Mouse (Mus musculus) heart, adult 2 months (tissue): ENCODE results near the gene Cct4. TPM values are rescaled to one million over a fixed set of nuclear protein-coding genes. Genes with fewer than 3 reads are reported as not detected.

ENCODE experiments used
- DNase-seq, 2 experiments: peaks; one replicate each; pipeline ENCODE4 v3.0.0; 2021
- H3K27ac ChIP-seq: fragments of 200-600 bp; 2 replicates; pipeline ENCODE4 v1.8.1; 2022
- H3K27me3 ChIP-seq: fragments of 200-500 bp; 2 replicates; pipeline ENCODE4 v1.6.1; 2012; ENCODE audit warnings: mild to moderate bottlenecking, low read length, inconsistent platforms, mixed read lengths; ENCODE audit not compliant: control insufficient read depth, insufficient read depth
- H3K36me3 ChIP-seq: fragments of 200-500 bp; 2 replicates; pipeline ENCODE4 v1.6.1; 2012; ENCODE audit warnings: low read length, inconsistent platforms; ENCODE audit not compliant: control insufficient read depth, insufficient read depth
- H3K4me1 ChIP-seq: fragments of 200-500 bp; 2 replicates; pipeline ENCODE4 v1.6.1; 2011; ENCODE audit warnings: low read length; ENCODE audit not compliant: control insufficient read depth, insufficient read depth
- H3K4me3 ChIP-seq: fragments of 200-600 bp; 2 replicates; pipeline ENCODE4 v1.8.1; 2022
- H3K79me2 ChIP-seq: fragments of 200-500 bp; replicated peaks from 2 replicates; pipeline ENCODE4 v1.6.1; 2012; ENCODE audit warnings: mild to moderate bottlenecking, inconsistent platforms, low read length, moderate library complexity, mixed read lengths; ENCODE audit not compliant: control insufficient read depth, insufficient read depth
- H3K9ac ChIP-seq: fragments of 200-500 bp; 2 replicates; pipeline ENCODE4 v1.6.1; 2012; ENCODE audit warnings: low read depth, mild to moderate bottlenecking, control low read depth, inconsistent platforms, low read length, mixed read lengths
- CTCF ChIP-seq: fragments of 200-600 bp; IDR thresholded peaks from 2 replicates; pipeline ENCODE4 v1.8.1; 2022; ENCODE audit warnings: antibody characterized with exemption, mild to moderate bottlenecking, moderate library complexity
- EP300 ChIP-seq: fragments of 200-500 bp; IDR thresholded peaks from 2 replicates; pipeline ENCODE4 v1.6.1; 2011; ENCODE audit warnings: low read depth, low read length, control low read depth; ENCODE audit not compliant: insufficient read depth
- POLR2A ChIP-seq: fragments of 200-500 bp; IDR thresholded peaks from 2 replicates; pipeline ENCODE4 v1.6.1; 2011; ENCODE audit warnings: mild to moderate bottlenecking, low read depth, low read length, control low read depth; ENCODE audit not compliant: insufficient read depth
- WGBS: fragments of 180-500 bp; shearing (Covaris S2); methylation state at CpG from one replicate; pipeline ENCODE4 v1.1.7; 2018; 5-methylcytosine and 5-hydroxymethylcytosine counted together
- intact Hi-C: fragments of 180-260 bp; cut with DNase I; formaldehyde crosslinking; loops from one replicate; pipeline ENCODE4 v1.15.1; 2025
- polyA plus RNA-seq: library from polyadenylated mRNA; depleted of rRNA; stranded (reverse); fragments of >200 nt; gene quantifications from 2 replicates; pipeline ENCODE4 v1.2.3, GENCODE M21; 2012
- total RNA-seq, 2 experiments: library from RNA; stranded (reverse); gene quantifications; 2 replicates each; pipeline ENCODE4 v1.2.3; 2021

Gene Cct4
- total and polyA plus RNA-seq, 3 experiments, result 72.3 to 129 (median 114) TPM

DNA sequence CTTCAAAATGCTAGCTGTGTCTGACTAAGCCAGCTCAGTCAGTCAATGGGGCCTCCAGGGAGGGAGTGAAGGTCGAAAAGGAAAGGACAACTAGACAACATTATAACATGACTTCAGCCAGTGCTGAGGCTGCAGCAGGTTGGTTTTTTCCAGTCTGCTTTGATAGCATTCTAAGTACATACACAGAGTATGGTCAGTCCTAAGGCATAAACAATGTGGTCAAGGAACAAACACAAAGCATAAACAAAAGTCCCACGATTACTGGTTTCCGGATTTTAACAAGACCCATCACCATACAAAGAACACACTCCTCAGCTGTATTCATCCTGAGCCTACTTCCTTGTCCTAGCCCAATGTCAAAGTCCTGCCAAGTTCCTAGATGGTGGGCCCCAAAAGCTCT, 4.8 kb upstream of the Cct4 start:
- H3K9ac ChIP-seq, result no peak overlapping the region
- H3K27ac ChIP-seq, result no peak overlapping the region
- H3K36me3 ChIP-seq, result no peaks in the 10 kb centered on the region
- DNase-seq, result no peak
- WGBS, result 72% methylated on average over 3 of the region's 3 CpGs
- H3K27me3 ChIP-seq, result no peaks in the 10 kb centered on the region
- no peaks in the 10 kb centered on the region for H3K79me2 ChIP-seq
- intact Hi-C loops, result loop anchor here (5.0 to 10.0 kb wide), 3 partner anchors 162 to 579 kb away; partner anchors contain the start of gene Ahsa2
- H3K4me3 ChIP-seq, result no peak overlapping the region
- peaks cover 4% of the 10 kb centered on the region for H3K4me1 ChIP-seq
- TF ChIP-seq EP300 (no peak), POLR2A (no peak), CTCF (no peak)

DNA sequence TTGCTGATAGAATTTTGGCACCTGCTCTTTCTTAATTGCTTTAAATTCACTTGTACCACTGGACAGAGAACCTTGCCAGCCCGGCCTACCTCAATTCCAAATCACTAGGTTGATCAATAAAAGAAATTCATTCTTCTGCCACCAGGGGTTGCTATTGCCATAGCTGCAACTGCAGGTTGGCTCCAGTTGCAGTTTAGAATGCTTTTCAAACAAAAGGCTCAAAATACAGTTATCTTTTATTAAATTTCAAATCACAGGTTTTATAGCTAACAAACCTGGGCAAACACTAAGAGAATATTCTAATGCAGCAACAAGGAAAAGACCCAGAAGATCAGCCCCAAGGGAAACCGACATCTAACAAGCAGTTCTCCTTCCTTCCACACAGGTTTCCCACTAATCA, 3.0 kb upstream of the Cct4 start:
- Histone ChIP-seq H3K4me3 (no peak overlapping the region), H3K4me1 (peaks cover 6% of the 10 kb centered on the region), H3K27me3 (no peaks in the 10 kb centered on the region), H3K79me2 (peaks cover 2% of the 10 kb centered on the region; the same call in 1 of the 2 replicates), H3K27ac (no peak overlapping the region), H3K36me3 (peaks cover 4% of the 10 kb centered on the region; the same call in 1 of the 2 replicates), H3K9ac (no peak overlapping the region)
- WGBS, result 33% methylated on average over 2 of the region's 2 CpGs
- TF ChIP-seq CTCF (peak; percentile 95), POLR2A (no peak), EP300 (peak; percentile 35; the same call in 1 of the 2 replicates)
- intact Hi-C loops, result loop anchor here (1.0 to 10.0 kb wide), 4 partner anchors 160 to 577 kb away; partner anchors contain the start of gene Ahsa2
- no peak for DNase-seq

DNA sequence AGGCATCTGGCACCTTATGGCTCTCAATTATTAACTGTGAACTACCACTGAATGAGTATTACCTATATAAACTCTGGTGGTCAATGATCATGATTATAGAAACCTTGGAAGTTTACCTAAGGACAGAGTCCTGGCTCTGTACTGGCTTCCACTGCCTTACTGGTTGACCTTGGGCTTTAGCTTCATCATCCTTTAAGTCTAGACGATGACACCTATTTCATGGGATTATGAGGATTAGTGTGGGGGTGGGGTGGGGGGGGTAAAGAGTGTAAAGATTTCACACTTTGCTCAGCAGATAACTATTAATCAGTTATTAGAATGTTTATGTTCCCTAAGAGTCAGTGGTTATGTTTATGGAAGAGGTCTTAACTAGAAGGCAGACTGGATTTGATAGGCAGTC, 533 bp upstream of the Cct4 start:
- no peak for TF ChIP-seq CTCF
- TF ChIP-seq EP300, result no peak
- TF ChIP-seq POLR2A, result no peak
- peaks cover 6% of the 10 kb centered on the region; the same call in 1 of the 2 replicates for H3K36me3 ChIP-seq
- peak overlapping the region; percentile 65 for H3K27ac ChIP-seq
- WGBS, result 64% methylated on average over 1 of the region's 1 CpGs
- peak overlapping the region; percentile 61; the same call in 1 of the 2 replicates for H3K9ac ChIP-seq
- DNase-seq, result no peak
- intact Hi-C loops, result loop anchor here (2.0 to 10.0 kb wide), 7 partner anchors 17 to 905 kb away; partner anchors contain the start of genes Ahsa2, Fam161a and Papolg
- peaks cover 2% of the 10 kb centered on the region; the same call in 1 of the 2 replicates for H3K79me2 ChIP-seq
- H3K4me1 ChIP-seq, result peaks cover 6% of the 10 kb centered on the region
- H3K4me3 ChIP-seq, result peak overlapping the region; percentile 67
- H3K27me3 ChIP-seq, result no peaks in the 10 kb centered on the region

DNA sequence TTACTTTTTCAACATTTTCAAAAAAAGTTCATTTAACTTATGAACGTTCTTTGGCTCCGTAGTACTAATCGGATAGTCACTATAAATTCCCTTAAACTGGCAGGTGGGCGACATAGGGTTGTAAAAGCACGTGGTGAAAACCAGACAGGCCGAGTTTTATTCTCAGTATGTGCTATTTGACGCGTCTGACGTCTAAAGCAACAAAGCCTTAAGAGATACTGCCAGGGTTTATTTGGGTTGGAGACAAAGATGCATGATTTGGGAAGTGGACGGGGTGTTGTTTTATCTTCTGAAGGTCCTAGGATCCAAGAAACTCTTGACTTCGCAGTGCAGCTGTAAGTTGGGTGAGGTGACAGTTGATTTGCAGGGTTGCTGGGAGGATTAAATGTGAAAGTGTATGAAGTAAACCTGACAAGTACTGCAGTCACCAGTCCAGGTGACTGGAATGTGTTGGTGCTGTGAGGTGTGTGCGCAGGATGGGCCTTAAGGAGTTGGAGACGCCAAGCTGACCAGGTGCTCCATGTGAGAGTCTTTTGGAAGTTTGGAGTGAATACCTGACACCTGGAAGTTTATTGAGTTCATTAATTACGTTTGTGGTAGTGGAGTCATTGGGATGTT, 1.0 kb downstream of the Cct4 start:
- peaks cover 2% of the 10 kb centered on the region; the same call in 1 of the 2 replicates for H3K79me2 ChIP-seq
- H3K4me1 ChIP-seq, result peaks cover 6% of the 10 kb centered on the region
- H3K36me3 ChIP-seq, result peaks cover 6% of the 10 kb centered on the region; the same call in 1 of the 2 replicates
- TF ChIP-seq EP300 (no peak), CTCF (no peak), POLR2A (no peak)
- intact Hi-C loops, result loop anchor here (2.0 to 10.0 kb wide), 4 partner anchors 15 to 903 kb away; partner anchors contain the start of genes Fam161a and Papolg
- H3K4me3 ChIP-seq, result peak overlapping the region; percentile 67
- 7% methylated on average over 14 of the region's 14 CpGs for WGBS
- peak overlapping the region; percentile 65; the same call in 1 of the 2 replicates for H3K27ac ChIP-seq
- H3K9ac ChIP-seq, result peak overlapping the region; percentile 61
- no peaks in the 10 kb centered on the region for H3K27me3 ChIP-seq
- DNase-seq, result no peak

DNA sequence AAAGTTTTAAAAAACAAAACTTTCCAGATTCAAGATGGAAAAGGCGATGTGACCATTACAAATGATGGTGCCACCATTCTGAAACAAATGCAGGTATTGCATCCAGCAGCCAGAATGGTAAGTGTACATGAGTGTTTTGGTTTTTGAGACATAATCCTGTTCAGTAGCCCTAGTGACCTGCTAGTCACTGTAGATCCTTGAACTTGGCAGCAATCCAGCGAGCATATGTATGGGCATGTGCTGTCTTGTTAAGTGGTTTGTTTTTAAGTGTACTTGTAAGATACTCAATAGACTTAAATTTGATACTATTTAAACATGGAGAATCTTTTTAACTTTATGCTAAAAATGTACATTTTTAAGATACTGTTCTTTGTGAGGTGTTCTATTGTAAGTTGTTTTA, 4.0 kb downstream of the Cct4 start:
- no peak for DNase-seq
- Histone ChIP-seq H3K27ac (no peak overlapping the region), H3K4me1 (peaks cover 6% of the 10 kb centered on the region), H3K4me3 (no peak overlapping the region), H3K9ac (no peak overlapping the region), H3K27me3 (no peaks in the 10 kb centered on the region), H3K79me2 (peaks cover 2% of the 10 kb centered on the region; the same call in 1 of the 2 replicates), H3K36me3 (peaks cover 14% of the 10 kb centered on the region)
- WGBS, result 77% methylated on average over 2 of the region's 2 CpGs
- intact Hi-C loops, result loop anchor here (5.0 to 10.0 kb wide), 2 partner anchors 73 to 901 kb away; partner anchors contain the start of gene Papolg
- TF ChIP-seq EP300, result no peak
- TF ChIP-seq CTCF, result no peak
- no peak for TF ChIP-seq POLR2A

DNA sequence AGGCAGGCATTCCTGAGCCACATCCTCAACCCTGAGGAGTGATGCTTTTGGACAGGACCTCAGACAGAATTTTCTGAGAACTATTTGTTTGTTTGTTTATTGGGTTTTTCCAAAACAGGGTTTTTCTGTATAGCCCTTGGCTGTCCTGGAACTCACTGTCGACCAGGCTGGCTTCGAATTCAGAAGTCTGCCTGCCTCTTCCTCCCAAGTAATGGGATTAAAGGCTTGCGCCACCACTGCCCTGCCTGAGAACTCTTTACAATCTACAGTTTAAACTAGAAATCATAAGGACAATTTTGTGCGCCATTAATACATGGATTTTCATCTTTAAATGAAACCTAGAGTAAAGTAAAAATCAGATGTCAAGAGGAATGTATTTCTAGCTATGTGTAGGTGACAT, 5.1 kb downstream of the Cct4 start:
- Histone ChIP-seq H3K4me1 (peaks cover 6% of the 10 kb centered on the region), H3K9ac (no peak overlapping the region), H3K27me3 (no peaks in the 10 kb centered on the region), H3K79me2 (peaks cover 2% of the 10 kb centered on the region; the same call in 1 of the 2 replicates), H3K27ac (no peak overlapping the region), H3K4me3 (no peak overlapping the region), H3K36me3 (peaks cover 16% of the 10 kb centered on the region)
- 88% methylated on average over 4 of the region's 4 CpGs for WGBS
- no peak for DNase-seq
- no peak for TF ChIP-seq EP300
- TF ChIP-seq POLR2A, result no peak
- no peak for TF ChIP-seq CTCF
- intact Hi-C loops, result loop anchor here (10.0 kb wide), 1 partner anchor 899 kb away; the partner anchor contains the start of gene Papolg
